8 mouse cellular contexts compared by ENCODE assay signal in genomic region chr1:171288328-171288727, GRCm38 (mm10). TPM values are rescaled to one million over a fixed set of nuclear protein-coding genes. Genes with fewer than 3 reads are reported as not detected.
DNase-seq lines count a peak whose midpoint lies in the region; ATAC-seq and TF ChIP-seq lines count a peak whose summit lies in the region.

No protein-coding gene starts in this region.

- H3K9me3 ChIP-seq in heart, embryonic 10.5 days: no peaks in the 10 kb centered on the region
- H3K9me3 ChIP-seq in CH12.LX (replicated peaks; ENCODE audit: low read length): no peaks in the 10 kb centered on the region
- no peaks in the 10 kb centered on the region for H3K9me3 ChIP-seq in forebrain, embryonic 12.5 days
- no peaks in the 10 kb centered on the region for H3K9me3 ChIP-seq in liver, embryonic 12.5 days (replicated peaks)

- no peak for TF ChIP-seq RAD21 in CH12.LX (IDR thresholded peaks at IDR 0.05; ENCODE audit: low read depth, low read length)

- dilution Hi-C loops in CH12.LX (cut with MboI; ENCODE audit: extremely low pct_ligation_motif_present, extremely low pct_unique_long_range_greater_than_20kb, low sequenced_read_pairs): no loop called here

- peak overlapping the region; percentile 86 for H3K4me3 ChIP-seq in heart, embryonic 10.5 days
- no peak overlapping the region for H3K4me3 ChIP-seq in CH12.LX (replicated peaks in 1 of 3; ENCODE audit: low read depth in 2 of 3, low read length in 2 of 3, poor library complexity in 1 of 3)
- H3K4me3 ChIP-seq in forebrain, embryonic 12.5 days (replicated peaks): peak overlapping the region; percentile 91
- peak overlapping the region; percentile 91 for H3K4me3 ChIP-seq in liver, embryonic 12.5 days

- H3K36me3 ChIP-seq in heart, embryonic 10.5 days: peaks cover 65% of the 10 kb centered on the region
- peaks cover 40 to 63% of the 10 kb centered on the region in 2 experiments for H3K36me3 ChIP-seq in CH12.LX (replicated peaks in 1 of 2; ENCODE audit: control insufficient read depth in 1 of 2, insufficient read depth in 1 of 2, low read length in 1 of 2)
- peaks cover 49% of the 10 kb centered on the region for H3K36me3 ChIP-seq in forebrain, embryonic 12.5 days (replicated peaks)
- peaks cover 77% of the 10 kb centered on the region for H3K36me3 ChIP-seq in liver, embryonic 12.5 days

- TF ChIP-seq EP300 in CH12.LX (IDR thresholded peaks at IDR 0.05; ENCODE audit: low read length): no peak

- no peak for DNase-seq in heart, embryonic 10.5 days (ENCODE audit: low spot score)
- DNase-seq in heart, postnatal 25 days (ENCODE audit: low spot score): no peak
- DNase-seq in CH12.LX (ENCODE audit: extremely low read depth) (no peak), MN1 (ENCODE audit: low spot score) (no peak)
- DNase-seq in ovary, postnatal 36 days (ENCODE audit: low spot score): no peak
- no peak for DNase-seq in urinary bladder, postnatal 14 days (ENCODE audit: low spot score)

- H3K79me2 ChIP-seq in CH12.LX (replicated peaks; ENCODE audit: control insufficient read depth, extremely low read depth, insufficient read depth, poor library complexity, severe bottlenecking): peaks cover 18% of the 10 kb centered on the region

- 69% methylated on average over 4 of the region's 4 CpGs for WGBS in heart, embryonic 10.5 days
- 65% methylated on average over 4 of the region's 4 CpGs for WGBS in forebrain, embryonic 12.5 days
- WGBS in liver, embryonic 12.5 days (ENCODE audit: insufficient replicate concordance): 56% methylated on average over 4 of the region's 4 CpGs

- intact Hi-C loops in heart, postnatal 25 days (cut with DNase I): no loop called here

- H3K4me2 ChIP-seq in CH12.LX (ENCODE audit: insufficient read depth, low read depth, poor library complexity, severe bottlenecking): peak overlapping the region; percentile 75
- peak overlapping the region; percentile 63 for H3K4me2 ChIP-seq in forebrain, embryonic 12.5 days
- H3K4me2 ChIP-seq in liver, embryonic 12.5 days: peak overlapping the region; percentile 88

- peak overlapping the region; percentile 97 for H3K27ac ChIP-seq in heart, embryonic 10.5 days
- H3K27ac ChIP-seq in CH12.LX (ENCODE audit: insufficient read depth, low read depth): no peak overlapping the region
- H3K27ac ChIP-seq in forebrain, embryonic 12.5 days: peak overlapping the region; percentile 97; the same call in 1 of the 2 replicates
- peak overlapping the region; percentile 76 for H3K27ac ChIP-seq in liver, embryonic 12.5 days

- TF ChIP-seq POLR2A in CH12.LX (IDR thresholded peaks at IDR 0.05; ENCODE audit: low read depth, low read length): no peak

- no peak for TF ChIP-seq CTCF in CH12.LX (conservative IDR thresholded peaks at IDR 0.05 in 1 of 2, IDR thresholded peaks at IDR 0.05 in 1 of 2; ENCODE audit: low read depth in 2 of 2, low read length in 2 of 2)

- H3K9ac ChIP-seq in CH12.LX (ENCODE audit: insufficient read depth, low read depth): no peak overlapping the region
- peak overlapping the region; percentile 97 for H3K9ac ChIP-seq in forebrain, embryonic 12.5 days
- peak overlapping the region; percentile 97; the same call in 1 of the 2 replicates for H3K9ac ChIP-seq in liver, embryonic 12.5 days

- peaks cover 27% of the 10 kb centered on the region for H3K4me1 ChIP-seq in heart, embryonic 10.5 days
- H3K4me1 ChIP-seq in CH12.LX (ENCODE audit: control insufficient read depth in 1 of 2, insufficient read depth in 2 of 2): peaks cover 5 to 39% of the 10 kb centered on the region in 2 experiments; a peak in 3 of 4 replicates
- H3K4me1 ChIP-seq in forebrain, embryonic 12.5 days: peaks cover 30% of the 10 kb centered on the region
- H3K4me1 ChIP-seq in liver, embryonic 12.5 days: peaks cover 66% of the 10 kb centered on the region

- H3K27me3 ChIP-seq in heart, embryonic 10.5 days (ENCODE audit: insufficient read depth, poor library complexity, severe bottlenecking): no peaks in the 10 kb centered on the region
- no peaks in the 10 kb centered on the region for H3K27me3 ChIP-seq in CH12.LX (replicated peaks)
- no peaks in the 10 kb centered on the region for H3K27me3 ChIP-seq in forebrain, embryonic 12.5 days
- H3K27me3 ChIP-seq in liver, embryonic 12.5 days (replicated peaks): no peaks in the 10 kb centered on the region

- no peak for ATAC-seq in forebrain, embryonic 12.5 days (ENCODE audit: low FRiP score)
- ATAC-seq in liver, embryonic 12.5 days: no peak

- in situ Hi-C loops in CH12.LX (cut with MboI; ENCODE audit: low pct_ligation_motif_present, low pct_unique_long_range_greater_than_20kb, low sequenced_read_pairs): no loop called here

TF ChIP-seq in CH12.LX, 34 proteins besides CTCF, POLR2A, EP300 and RAD21:
- TF ChIP-seq MAZ (IDR thresholded peaks at IDR 0.05; ENCODE audit: low read depth, low read length) (no peak), NELFE (IDR thresholded peaks at IDR 0.05; ENCODE audit: low read depth, low read length) (no peak), MYC (IDR thresholded peaks at IDR 0.05; ENCODE audit: low read depth, low read length) (no peak)

RNA-seq across cellular contexts. Expression of gene Usp21, which starts 0.5 kb away (rescaled TPM):
- 58.5 and 74.8 TPM in 2 replicates for polyA plus RNA-seq in heart, embryonic 10.5 days (2016; fragmentation: Nextera tagmentation; extraction: Ambion mirVana)
- 10 to 100 TPM; 19.7 to 21.3 TPM for total RNA-seq in heart, postnatal 25 days (2021)
- 13.1 and 14.2 TPM in 2 replicates for total RNA-seq in CH12.LX (2012; rRNA removed)
- 7.1 and 8.5 TPM in 2 replicates for total RNA-seq in CH12.LX (2014; rRNA removed)
- 34.3 and 37.6 TPM in 2 replicates for polyA plus RNA-seq in CH12.LX (2012; ENCODE audit: insufficient read length, low read depth)
- 119 and 125 TPM in 2 replicates for polyA plus RNA-seq in forebrain, embryonic 12.5 days (2016; fragmentation: Nextera tagmentation; extraction: Ambion mirVana)
- 36.2 and 38.6 TPM in 2 replicates for polyA plus RNA-seq in liver, embryonic 12.5 days (2016; fragmentation: Nextera tagmentation; extraction: Ambion mirVana)

RNA-seq across cellular contexts. Expression of gene Ufc1, which starts 6.5 kb away (rescaled TPM):
- 86.8 and 92.0 TPM in 2 replicates for polyA plus RNA-seq in heart, embryonic 10.5 days (2016; fragmentation: Nextera tagmentation; extraction: Ambion mirVana)
- 10 to 100 TPM; 80.7 to 81.5 TPM for total RNA-seq in heart, postnatal 25 days (2021)
- total RNA-seq in CH12.LX (2012; rRNA removed) (98.4 and 120 TPM in 2 replicates), CH12.LX (2014; rRNA removed) (115 and 121 TPM in 2 replicates)
- polyA plus RNA-seq in CH12.LX (2012; ENCODE audit: insufficient read length, low read depth): 71.4 and 76.2 TPM in 2 replicates
- polyA plus RNA-seq in forebrain, embryonic 12.5 days (2016; fragmentation: Nextera tagmentation; extraction: Ambion mirVana): 94.8 and 98.4 TPM in 2 replicates
- 55.9 and 58.3 TPM in 2 replicates for polyA plus RNA-seq in liver, embryonic 12.5 days (2016; fragmentation: Nextera tagmentation; extraction: Ambion mirVana)

RNA-seq across cellular contexts. Expression of gene Ppox, which starts 7.3 kb away (rescaled TPM):
- 57.1 and 59.8 TPM in 2 replicates for polyA plus RNA-seq in heart, embryonic 10.5 days (2016; fragmentation: Nextera tagmentation; extraction: Ambion mirVana)
- 10 to 100 TPM; 13.4 to 13.7 TPM for total RNA-seq in heart, postnatal 25 days (2021)
- total RNA-seq in CH12.LX (2012; rRNA removed): 12.4 and 13.6 TPM in 2 replicates
- total RNA-seq in CH12.LX (2014; rRNA removed): 10.5 and 13.7 TPM in 2 replicates
- polyA plus RNA-seq in CH12.LX (2012; ENCODE audit: insufficient read length, low read depth): 13.9 and 15.1 TPM in 2 replicates
- polyA plus RNA-seq in forebrain, embryonic 12.5 days (2016; fragmentation: Nextera tagmentation; extraction: Ambion mirVana): 58.7 and 68.0 TPM in 2 replicates
- 199 and 207 TPM in 2 replicates for polyA plus RNA-seq in liver, embryonic 12.5 days (2016; fragmentation: Nextera tagmentation; extraction: Ambion mirVana)

RNA-seq across cellular contexts. Expression of gene B4galt3, which starts 18.2 kb away (rescaled TPM):
- polyA plus RNA-seq in heart, embryonic 10.5 days (2016; fragmentation: Nextera tagmentation; extraction: Ambion mirVana): 53.3 and 62.4 TPM in 2 replicates
- 10 to 100 TPM; 16.4 to 17.8 TPM for total RNA-seq in heart, postnatal 25 days (2021)
- total RNA-seq in CH12.LX (2012; rRNA removed) (27.4 and 27.8 TPM in 2 replicates), CH12.LX (2014; rRNA removed) (18.3 and 19.3 TPM in 2 replicates)
- polyA plus RNA-seq in CH12.LX (2012; ENCODE audit: insufficient read length, low read depth): 23.1 TPM in 2 replicates
- 78.1 and 78.6 TPM in 2 replicates for polyA plus RNA-seq in forebrain, embryonic 12.5 days (2016; fragmentation: Nextera tagmentation; extraction: Ambion mirVana)
- polyA plus RNA-seq in liver, embryonic 12.5 days (2016; fragmentation: Nextera tagmentation; extraction: Ambion mirVana): 29.9 and 35.8 TPM in 2 replicates

RNA-seq across cellular contexts. Expression of gene Ndufs2, which starts 37.1 kb away (rescaled TPM):
- polyA plus RNA-seq in heart, embryonic 10.5 days (2016; fragmentation: Nextera tagmentation; extraction: Ambion mirVana): 390 and 470 TPM in 2 replicates
- 1,000 to 10,000 TPM; 1,437 to 1,441 TPM for total RNA-seq in heart, postnatal 25 days (2021)
- 244 and 265 TPM in 2 replicates for total RNA-seq in CH12.LX (2012; rRNA removed)
- total RNA-seq in CH12.LX (2014; rRNA removed): 239 and 242 TPM in 2 replicates
- 242 and 264 TPM in 2 replicates for polyA plus RNA-seq in CH12.LX (2012; ENCODE audit: insufficient read length, low read depth)
- polyA plus RNA-seq in forebrain, embryonic 12.5 days (2016; fragmentation: Nextera tagmentation; extraction: Ambion mirVana): 209 and 213 TPM in 2 replicates
- polyA plus RNA-seq in liver, embryonic 12.5 days (2016; fragmentation: Nextera tagmentation; extraction: Ambion mirVana): 160 and 167 TPM in 2 replicates

Comparison
In these comparisons a context has a peak if more than half of its experiments do, and no peak if none do; other contexts are left out.
1. H3K4me3 ChIP-seq: peak in heart, embryonic 10.5 days (single experiment), forebrain, embryonic 12.5 days (single experiment) and liver, embryonic 12.5 days (single experiment); none in CH12.LX (0 of 3).
2. Peak in every context shown above with its lines, with median percentiles within 50 percentile points of each other: H3K4me2 ChIP-seq.